Mouse (Mus musculus) megakaryocyte, embryonic 14.5 days (primary cell): Measurements from ENCODE around the gene 2510039O18Rik.

Experiments
- FLI1 ChIP-seq: IDR thresholded peaks from 2 replicates; pipeline ENCODE4 v1.6.1; 2012; ENCODE audit warnings: low read length, inconsistent platforms, mixed read lengths
- GATA1 ChIP-seq: IDR thresholded peaks from 3 replicates; pipeline ENCODE4 v1.6.1; 2012; ENCODE audit warnings: mixed read lengths, low read length, inconsistent platforms, borderline replicate concordance

DNA sequence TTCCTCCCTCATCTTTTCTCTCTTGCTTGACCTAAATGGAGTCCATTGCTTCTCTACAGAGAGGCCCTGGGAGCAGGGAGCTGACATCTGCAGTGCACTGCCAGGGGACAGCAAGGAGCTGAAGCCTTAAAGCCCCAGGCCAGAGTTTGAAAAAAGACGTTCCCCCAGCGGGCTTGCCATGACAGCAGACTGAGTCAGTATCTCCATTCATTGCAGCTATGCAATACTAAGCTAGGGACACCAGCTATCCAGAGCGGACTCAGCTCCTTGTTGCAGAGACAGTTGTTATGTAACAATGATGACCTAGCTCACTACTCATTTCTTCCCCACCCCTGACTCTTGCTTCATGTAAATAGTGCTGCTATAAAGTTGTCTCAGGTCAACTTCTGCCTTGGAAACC lies 54.6 kb downstream of the 2510039O18Rik start:
- TF ChIP-seq GATA1 (no peak), FLI1 (no peak)
